Mouse (Mus musculus) megakaryocyte-erythroid progenitor cell, adult 5-6 weeks (primary cell): ENCODE measurements around the gene Sgca. TPM values are rescaled to one million over a fixed set of nuclear protein-coding genes. Genes with fewer than 3 reads are reported as not detected.

Source experiments
- ATAC-seq: replicated peaks from 2 replicates; pipeline ENCODE4 v1.8.0; 2016; ENCODE audit warnings: mild to moderate bottlenecking, inconsistent platforms; ENCODE audit not compliant: severe bottlenecking, poor library complexity, low FRiP score, low TSS enrichment
- total RNA-seq, 2 experiments: library from RNA; stranded (forward) in 1 of 2; stranded (reverse) in 1 of 2; fragments of 200-1000, 215-1000 nt in 1 of 2; fragments of >200 nt in 1 of 2; fragmentation: Nextera tagmentation in 1 of 2; gene quantifications; 2 replicates each; pipeline ENCODE4 v1.2.3; 2014 to 2017

Sgca gene
- total RNA-seq, 2 experiments from 2014 or later, result not detected

DNA sequence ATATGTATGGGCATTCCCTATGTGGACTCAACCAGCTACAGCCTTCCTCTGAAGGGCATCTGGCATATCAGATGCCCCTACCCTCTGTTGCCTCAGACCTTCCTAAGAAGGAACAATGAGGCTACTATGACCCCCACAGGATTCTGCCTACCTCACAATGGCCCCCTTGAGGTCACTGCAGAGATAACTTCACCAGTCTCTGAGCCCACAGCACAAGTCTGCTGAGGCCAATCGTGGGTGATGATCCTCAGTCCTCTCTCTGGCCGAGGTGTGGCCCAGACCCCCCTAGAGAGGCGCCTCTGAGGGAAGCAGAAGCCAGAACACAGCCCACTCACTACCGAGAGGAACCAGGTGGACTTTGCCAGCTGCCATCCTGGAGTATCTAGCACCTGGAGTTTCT lies 8.7 kb downstream of the Sgca start, which contains the start of gene Hils1:
TSS of gene Hils1 (plus strand) at position 175 of the 400 bp plus-strand sequence.
- ATAC-seq, result peak; percentile 36; the same call in 1 of the 2 replicates

DNA sequence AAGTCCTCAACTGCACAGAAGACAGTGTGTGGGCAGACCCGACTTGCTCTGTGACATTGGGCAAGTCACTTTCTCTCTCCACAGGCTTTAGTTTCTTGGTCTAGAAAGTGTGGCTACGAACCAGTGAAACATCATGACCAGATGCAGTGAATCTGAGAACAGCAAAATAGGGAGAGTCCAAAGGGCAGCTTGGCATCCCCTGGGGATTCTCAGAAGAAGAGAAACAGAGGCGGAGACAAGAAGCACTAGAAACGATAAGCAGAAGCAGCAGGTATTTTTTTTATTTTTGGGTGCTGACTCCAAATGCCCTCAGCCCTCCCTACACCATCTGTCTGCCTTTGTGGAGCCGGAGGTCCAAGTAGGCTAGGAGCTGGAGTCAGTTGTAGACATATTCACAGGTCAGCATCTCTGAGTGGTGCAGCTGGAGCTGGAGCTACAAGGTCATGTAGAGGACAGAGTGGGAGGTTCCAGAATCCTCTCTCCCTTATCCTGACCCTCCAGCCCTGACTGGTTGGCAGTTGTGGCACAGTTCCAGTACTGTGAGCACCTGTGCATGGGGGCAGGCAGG lies 13.5 kb downstream of the Sgca start:
- ATAC-seq, result no peak

DNA sequence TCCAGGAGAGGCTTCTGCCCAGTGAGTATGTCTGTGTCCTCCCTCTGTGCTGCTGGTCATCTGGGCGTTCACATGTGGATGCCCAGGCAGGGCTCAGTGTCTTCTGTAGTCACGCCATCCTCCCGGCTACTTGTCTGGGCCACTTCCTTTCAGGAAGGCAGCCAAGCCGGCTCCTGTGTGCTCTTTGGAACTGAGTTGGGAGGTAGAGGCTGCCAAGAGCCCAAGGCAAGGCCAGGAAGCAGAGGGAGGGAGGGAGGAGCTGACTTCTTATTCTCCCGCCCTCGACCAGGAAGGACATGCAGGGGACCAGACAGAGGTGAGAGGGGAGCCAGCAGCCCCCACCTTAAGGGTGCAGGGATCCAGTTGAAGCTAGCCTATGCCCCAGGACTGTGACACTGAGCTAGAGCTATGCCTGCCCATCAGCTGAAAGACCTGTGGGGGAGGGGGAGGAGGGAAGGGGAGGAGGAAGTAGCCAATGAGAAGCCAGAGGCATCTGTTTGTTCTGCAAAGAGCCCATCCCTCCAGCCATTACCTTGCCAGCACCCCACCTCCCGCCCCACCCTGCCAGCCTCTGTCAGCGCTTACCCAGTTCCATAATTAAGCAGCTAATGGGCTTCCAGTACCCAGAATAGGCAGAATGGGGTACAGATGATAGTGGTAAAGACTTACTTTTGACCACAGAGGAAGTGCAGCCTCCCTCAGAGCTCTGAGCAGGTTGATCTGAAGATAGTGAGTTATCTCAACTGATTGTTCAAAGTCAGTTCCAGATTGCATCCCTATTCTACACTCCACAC lies 17.9 kb downstream of the Sgca start:
- ATAC-seq, result no peak

DNA sequence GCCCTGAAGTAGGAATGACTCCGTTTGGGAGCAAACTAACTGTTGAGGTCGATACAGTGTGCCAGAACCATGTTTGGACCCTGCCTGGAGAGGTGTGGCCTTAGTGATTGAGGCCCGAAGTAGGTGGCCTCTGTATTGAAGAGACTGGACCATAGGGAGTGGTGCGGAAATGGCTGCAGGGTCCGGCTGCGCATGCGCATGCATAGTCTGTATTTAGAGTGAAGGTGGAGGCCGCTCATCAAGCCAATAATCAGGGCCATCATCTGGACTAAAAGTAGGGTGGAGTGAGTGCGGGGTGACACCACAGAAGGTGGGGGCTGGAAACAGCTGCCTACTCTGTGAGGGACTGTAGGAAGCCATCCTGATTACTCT lies 18.4 kb downstream of the Sgca start:
- ATAC-seq, result no peak

DNA sequence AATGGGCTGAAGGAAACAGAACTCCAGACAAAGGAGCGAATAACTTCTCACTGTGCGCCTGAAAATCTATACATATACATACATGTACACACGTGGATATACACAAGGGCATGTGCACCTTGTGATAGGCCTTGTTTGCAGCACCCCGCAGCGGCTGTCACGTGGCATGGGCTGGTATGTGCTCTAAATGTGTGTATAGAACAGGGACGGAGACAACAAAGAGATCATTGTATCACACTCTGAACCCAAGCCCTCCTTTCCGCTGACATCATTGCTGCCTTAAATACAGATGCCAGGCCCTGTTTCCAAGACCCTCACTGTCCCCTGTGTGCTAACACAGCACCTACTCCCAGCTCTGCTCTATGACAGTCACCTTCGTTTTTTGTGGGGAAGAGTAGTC lies 21.0 kb downstream of the Sgca start:
- no peak for ATAC-seq

DNA sequence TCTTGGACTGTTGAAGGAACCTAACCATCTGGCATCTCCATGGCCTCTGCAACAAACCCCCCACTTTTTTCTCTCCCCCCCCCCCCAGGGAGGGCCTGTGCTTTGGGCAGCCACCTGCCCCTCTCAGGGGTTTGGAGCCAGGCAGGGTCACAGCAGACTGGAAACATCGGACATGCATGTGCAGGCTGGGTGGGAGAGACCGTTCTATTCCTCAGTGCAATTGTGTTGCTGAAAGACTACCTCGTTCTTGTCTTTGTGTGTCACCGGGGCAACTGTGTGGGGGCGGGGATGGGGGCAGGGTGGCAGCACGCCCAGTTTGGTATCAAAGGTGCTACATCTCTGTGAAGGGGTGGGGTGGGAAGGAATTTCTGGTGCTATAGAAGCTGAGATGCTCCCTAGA lies 24.0 kb downstream of the Sgca start:
- ATAC-seq, result no peak

DNA sequence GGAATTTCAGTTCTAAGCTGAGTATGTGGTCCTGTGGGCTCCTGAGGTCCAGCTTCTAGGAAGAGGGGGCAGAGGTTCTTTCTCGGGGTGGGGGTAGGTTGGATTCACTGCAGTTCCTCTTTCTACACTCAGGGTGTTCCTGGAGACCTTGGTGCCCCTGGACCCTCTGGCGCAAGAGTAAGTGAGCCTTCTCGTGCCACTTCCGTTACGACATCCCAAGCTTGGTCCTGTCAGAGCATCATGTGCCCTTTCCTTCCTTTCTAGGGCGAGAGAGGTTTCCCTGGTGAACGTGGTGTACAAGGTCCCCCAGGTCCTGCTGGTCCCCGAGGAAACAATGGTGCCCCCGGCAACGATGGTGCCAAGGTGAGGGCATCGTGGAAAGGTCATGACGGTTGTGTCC lies 30.9 kb downstream of the Sgca start:
- no peak for ATAC-seq

DNA sequence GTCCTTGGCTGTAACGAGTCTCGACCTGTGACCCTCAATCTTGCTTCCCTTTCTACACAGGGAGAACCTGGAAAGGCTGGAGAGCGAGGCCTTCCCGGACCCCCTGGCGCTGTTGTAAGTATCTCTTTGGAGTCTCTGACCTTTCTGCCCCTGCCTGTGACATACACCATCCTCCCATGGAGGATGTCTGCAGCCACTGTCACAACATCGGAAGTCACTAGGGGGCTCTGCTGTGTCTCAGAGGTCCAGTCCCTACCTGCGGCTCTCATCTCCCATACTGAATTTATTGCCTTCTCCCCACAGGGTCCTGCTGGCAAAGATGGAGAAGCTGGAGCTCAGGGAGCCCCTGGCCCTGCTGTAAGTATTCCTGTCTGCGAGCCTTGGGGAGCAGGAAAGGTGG lies 31.8 kb downstream of the Sgca start:
- ATAC-seq, result no peak

DNA sequence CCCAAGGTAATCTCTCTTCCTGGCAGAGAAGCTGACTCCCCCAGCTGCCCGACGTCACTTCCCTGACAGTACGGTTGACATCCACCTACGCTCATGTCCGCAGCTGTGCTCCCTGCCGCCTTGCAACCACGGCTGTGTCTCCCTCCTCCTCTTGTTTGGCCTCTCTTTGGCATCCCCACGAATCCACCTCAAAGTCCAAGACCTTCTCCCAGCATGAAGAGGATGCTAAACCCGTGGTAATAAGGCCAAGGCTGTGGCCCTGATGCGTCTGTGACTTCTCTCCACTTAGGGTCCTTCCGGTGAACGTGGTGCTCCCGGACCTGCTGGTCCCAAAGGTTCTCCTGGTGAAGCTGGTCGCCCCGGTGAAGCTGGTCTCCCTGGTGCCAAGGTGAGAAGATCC lies 33.1 kb downstream of the Sgca start:
- ATAC-seq, result no peak

DNA sequence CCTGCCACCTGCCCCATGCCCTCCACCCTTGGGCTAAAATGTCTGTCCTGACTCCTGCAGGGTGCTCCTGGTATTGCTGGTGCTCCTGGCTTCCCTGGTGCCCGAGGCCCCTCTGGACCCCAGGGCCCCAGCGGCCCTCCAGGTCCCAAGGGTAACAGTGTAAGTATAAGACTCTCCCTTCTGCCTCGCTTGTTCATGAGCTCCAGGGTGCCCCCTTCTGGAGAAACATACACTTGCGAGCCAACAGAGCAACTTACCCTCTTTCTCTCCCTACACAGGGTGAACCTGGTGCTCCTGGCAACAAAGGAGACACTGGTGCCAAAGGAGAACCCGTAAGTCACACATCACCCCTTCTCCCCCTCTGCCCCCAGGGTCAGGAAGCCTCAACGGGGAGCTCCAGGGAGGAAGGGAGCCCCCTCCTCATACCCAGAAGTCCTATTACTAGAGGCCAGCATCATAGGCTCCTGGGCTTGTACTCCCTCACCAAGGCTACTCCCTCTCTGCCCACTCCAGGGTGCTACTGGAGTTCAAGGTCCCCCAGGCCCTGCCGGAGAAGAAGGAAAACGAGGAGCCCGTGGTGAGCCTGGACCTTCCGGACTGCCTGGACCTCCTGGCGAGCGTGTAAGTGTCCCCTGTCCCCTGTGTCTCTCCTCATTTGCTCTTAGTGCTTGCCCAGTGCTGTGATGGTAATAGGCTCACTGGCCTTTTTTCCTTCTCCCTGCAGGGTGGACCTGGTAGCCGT lies 33.7 kb downstream of the Sgca start:
- ATAC-seq, result peak; percentile 61

DNA sequence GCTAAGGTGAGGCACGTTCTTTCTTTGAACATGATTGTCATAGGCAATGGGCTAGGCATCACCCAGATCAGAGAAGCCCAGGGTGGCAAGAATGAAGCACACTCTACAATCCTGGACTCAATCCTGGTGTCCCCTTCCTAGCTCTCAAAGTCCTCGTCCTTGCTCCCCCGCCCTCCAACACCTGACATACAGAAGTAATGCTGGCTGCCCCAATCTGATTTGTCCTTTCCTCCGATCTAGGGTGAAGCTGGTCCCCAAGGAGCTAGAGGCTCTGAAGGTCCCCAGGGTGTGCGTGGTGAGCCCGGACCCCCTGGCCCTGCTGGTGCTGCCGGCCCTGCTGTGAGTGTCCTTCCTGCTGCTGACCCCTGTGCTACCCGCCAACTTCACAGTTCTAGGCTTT lies 34.4 kb downstream of the Sgca start:
- no peak for ATAC-seq

DNA sequence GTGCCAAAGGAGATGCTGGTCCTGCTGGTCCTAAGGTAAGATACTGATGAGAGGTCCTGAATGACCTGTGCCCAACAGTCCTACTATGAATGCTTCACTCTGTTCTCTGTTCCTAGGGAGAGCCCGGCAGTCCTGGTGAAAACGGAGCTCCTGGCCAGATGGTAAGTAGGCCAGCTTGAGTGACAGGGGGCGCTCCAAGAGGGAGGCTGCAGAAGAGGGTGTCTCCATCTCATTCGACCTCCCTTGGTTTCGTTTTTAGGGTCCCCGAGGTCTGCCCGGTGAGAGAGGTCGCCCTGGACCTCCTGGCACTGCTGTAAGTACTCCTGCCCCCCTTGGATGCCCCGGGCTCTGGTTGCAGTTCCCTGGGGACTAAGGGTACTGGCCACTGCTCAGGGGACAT lies 35.0 kb downstream of the Sgca start:
- no peak for ATAC-seq

DNA sequence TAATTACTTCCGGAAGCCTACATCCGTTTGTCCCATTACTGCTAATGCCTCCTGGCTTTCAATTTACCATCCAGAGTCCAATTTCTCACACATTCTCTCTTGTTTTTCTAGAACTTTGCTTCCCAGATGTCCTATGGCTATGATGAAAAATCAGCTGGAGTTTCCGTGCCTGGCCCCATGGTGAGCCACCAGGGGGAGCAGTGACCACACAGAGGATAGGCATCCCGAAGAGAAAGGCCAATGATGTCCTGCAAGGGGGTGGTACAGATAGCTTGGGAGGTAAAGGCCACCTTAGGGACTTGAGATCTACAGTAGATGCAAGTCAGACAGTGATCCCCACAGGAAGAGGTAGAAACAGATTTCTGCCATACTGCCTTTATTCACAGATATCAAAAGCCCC lies 36.8 kb downstream of the Sgca start:
- ATAC-seq, result no peak

DNA sequence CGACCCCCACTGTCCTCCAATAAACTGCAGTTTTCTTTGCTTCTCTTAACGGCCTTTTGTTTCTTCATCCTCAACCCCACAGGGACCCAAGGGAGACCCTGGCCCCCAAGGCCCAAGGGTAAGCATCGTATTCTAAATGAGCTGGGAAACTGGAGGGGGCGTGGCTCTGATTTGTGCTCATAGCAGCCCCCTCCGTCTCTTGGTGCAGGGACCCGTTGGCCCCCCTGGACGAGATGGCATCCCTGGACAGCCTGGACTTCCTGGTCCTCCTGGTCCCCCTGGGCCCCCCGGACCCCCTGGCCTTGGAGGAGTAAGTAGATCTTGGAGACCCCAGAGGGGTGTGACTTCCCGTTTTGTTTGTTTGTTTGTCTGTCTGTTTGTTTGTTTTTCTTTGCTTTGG lies 37.8 kb downstream of the Sgca start:
- ATAC-seq, result no peak

DNA sequence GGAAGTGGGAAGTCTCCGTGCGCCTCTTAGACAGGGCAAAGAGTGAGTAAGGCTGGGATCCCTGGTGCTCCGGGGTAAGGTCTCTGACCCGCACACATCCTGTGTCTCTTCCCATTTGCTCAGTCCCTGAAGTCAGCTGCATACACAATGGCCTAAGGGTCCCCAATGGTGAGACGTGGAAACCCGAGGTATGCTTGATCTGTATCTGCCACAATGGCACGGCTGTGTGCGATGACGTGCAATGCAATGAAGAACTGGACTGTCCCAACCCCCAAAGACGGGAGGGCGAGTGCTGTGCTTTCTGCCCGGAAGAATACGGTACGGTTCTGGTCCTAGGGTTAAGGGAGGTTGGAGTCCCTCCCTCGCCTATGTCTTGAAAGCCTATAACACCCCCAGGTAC lies 38.3 kb downstream of the Sgca start:
- no peak for ATAC-seq

DNA sequence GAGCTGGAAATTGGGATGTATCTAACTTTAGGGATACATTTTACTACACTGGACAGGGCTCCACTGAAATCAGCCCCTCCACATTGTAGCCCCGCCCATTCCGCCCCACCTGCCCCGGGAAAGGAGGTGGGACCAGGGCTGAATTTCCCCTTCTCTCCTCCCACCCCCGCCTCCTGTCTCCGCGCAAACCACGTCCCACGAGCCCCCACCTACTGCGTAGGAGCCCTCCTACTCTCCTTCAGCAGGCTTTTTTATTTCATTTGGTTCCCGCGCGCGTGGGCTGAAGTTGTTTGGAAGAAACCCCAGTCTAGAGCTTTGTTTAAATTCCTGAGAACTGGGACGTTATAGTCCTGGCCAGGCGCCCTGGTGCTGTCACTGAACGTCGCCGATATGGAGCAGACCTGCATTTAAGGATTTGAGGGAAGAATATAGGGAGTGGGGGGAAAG lies 38.8 kb downstream of the Sgca start:
- ATAC-seq, result peak; percentile 46; the same call in 1 of the 2 replicates

DNA sequence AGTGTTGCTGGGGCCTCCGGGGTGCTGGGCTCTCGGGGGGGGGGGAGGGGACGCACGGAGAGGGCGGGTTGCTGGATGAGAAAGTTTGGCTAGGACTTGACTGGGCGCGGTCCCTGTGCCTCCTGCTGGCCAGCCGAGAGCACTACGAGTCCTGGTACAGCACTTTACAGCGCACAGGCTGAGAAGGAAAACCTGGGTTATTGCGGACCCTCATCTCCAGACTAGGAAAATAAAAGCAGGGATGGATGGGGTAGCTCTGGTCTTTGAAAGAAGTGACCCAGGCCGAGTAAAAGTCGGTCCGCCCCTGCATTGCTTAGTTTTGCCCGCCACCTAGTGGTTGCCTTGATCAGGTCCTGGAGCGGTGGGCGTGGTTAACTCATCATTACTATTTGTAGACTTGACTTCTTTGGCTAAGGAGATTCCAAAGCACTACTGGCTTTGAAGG lies 39.3 kb downstream of the Sgca start:
- ATAC-seq, result peak; percentile 78

DNA sequence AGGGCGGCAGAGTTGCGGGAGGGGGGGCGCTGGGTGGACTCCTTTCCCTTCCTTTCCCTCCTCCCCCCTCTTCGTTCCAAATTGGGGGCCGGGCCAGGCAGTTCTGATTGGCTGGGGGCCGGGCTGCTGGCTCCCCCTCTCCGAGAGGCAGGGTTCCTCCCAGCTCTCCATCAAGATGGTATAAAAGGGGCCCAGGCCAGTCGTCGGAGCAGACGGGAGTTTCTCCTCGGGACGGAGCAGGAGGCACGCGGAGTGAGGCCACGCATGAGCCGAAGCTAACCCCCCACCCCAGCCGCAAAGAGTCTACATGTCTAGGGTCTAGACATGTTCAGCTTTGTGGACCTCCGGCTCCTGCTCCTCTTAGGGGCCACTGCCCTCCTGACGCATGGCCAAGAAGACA lies 40.1 kb downstream of the Sgca start, which contains the start of gene Col1a1:
TSS of gene Col1a1 (plus strand) at position 180 of the 400 bp plus-strand sequence.
- ATAC-seq, result no peak

DNA sequence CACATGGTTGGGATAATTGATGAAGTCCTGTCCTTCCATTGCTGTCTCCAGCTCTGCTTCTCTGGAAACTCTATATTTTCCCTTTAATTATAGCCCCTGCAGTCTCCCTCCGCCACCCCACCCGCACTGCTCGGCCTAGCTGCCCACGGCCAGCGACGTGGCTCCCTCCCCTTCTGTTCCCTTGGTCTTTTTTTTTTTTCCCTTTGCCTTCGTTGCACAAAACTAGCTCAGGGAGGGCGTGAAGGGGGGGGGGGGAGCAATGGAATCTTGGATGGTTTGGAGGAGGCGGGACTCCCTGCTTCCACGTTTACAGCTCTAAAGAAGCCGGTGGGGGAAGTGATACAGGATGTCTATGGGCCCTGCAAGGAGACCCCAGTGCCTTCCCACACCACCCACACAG lies 41.6 kb downstream of the Sgca start:
- ATAC-seq, result no peak

DNA sequence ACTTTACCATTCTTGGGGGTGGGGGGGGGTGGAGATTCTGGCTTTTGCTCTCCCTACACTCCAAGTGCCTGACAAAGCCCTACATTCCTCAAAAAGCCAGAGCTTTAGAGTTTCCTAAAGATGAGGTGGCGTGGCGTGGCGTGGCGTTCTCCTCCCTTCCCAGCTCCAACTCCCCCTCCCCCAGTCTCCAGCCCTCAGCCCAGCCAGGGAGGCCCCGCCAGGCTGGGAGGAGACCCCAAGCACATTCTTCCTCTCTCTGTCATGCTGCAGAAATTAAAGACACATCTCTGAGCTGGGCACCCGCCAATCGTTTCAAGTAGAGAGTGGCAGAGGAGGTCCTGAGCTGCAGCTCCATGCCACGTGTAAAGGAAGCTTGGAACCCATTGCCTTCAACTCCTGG lies 42.5 kb downstream of the Sgca start:
- ATAC-seq, result no peak
